Mouse (Mus musculus) ES-Bruce4 (cell line): ENCODE data around the gene Sppl2a. TPM values are rescaled to one million over a fixed set of nuclear protein-coding genes. Genes with fewer than 3 reads are reported as not detected.

Experiments used
- H3K27ac ChIP-seq: 2 replicates; pipeline ENCODE4 v1.5.1; 2012; ENCODE audit warnings: low read length, inconsistent platforms; ENCODE audit not compliant: insufficient read depth
- H3K27me3 ChIP-seq: 2 replicates; pipeline ENCODE4 v1.6.1; 2012; ENCODE audit warnings: mild to moderate bottlenecking, low read length, inconsistent platforms; ENCODE audit not compliant: control insufficient read depth, poor library complexity, insufficient read depth, severe bottlenecking
- H3K36me3 ChIP-seq: 2 replicates; pipeline ENCODE4 v1.6.1; 2012; ENCODE audit warnings: inconsistent platforms, mild to moderate bottlenecking, low read length, moderate library complexity; ENCODE audit not compliant: control insufficient read depth, poor library complexity, insufficient read depth, severe bottlenecking
- H3K4me1 ChIP-seq: one replicate; pipeline ENCODE4 v1.8.1; 2011; ENCODE audit warnings: low read length; ENCODE audit not compliant: control insufficient read depth, insufficient read depth
- H3K4me3 ChIP-seq: 2 replicates; pipeline ENCODE4 v1.5.1; 2011; ENCODE audit warnings: low read depth, mild to moderate bottlenecking, low read length
- H3K9ac ChIP-seq: 2 replicates; pipeline ENCODE4 v1.6.1; 2012; ENCODE audit warnings: low read depth, mild to moderate bottlenecking, inconsistent platforms; ENCODE audit not compliant: poor library complexity, severe bottlenecking
- H3K9me3 ChIP-seq: replicated peaks from 2 replicates; pipeline ENCODE4 v1.6.1; 2012; ENCODE audit warnings: mild to moderate bottlenecking, low read length, inconsistent platforms; ENCODE audit not compliant: control insufficient read depth, poor library complexity, insufficient read depth, severe bottlenecking
- CTCF ChIP-seq: IDR thresholded peaks from one replicate; pipeline ENCODE4 v1.8.1; 2011; ENCODE audit warnings: low read depth, low read length
- EP300 ChIP-seq: IDR thresholded peaks from 2 replicates; pipeline ENCODE4 v1.6.1; 2011; ENCODE audit warnings: low read depth, low read length; ENCODE audit not compliant: insufficient read depth
- POLR2A ChIP-seq: IDR thresholded peaks from one replicate; pipeline ENCODE4 v1.8.1; 2011; ENCODE audit warnings: low read length; ENCODE audit not compliant: insufficient read depth
- polyA plus RNA-seq: library from polyadenylated mRNA; stranded (reverse); fragments of >200 nt; gene quantifications from 2 replicates; pipeline ENCODE4 v1.2.4, GENCODE M21; 2011; ENCODE audit warnings: low read depth; ENCODE audit not compliant: missing spikeins, insufficient read depth, insufficient read length

Sppl2a gene
- polyA plus RNA-seq, 1 experiment: 18.9 TPM

- TF ChIP-seq EP300 (no peak), POLR2A (no peak), CTCF (no peak)
- Histone ChIP-seq H3K36me3 (no peaks in the 10 kb centered on the region; the same call in 1 of the 2 replicates), H3K9ac (no peak overlapping the region), H3K27ac (no peak overlapping the region), H3K4me1 (no peaks in the 10 kb centered on the region), H3K4me3 (no peak overlapping the region), H3K27me3 (no peaks in the 10 kb centered on the region), H3K9me3 (no peaks in the 10 kb centered on the region)
These were observed 16.8 kb downstream of the Sppl2a start for GRCm38 (mm10) chr2:126916236-126916635.

DNA sequence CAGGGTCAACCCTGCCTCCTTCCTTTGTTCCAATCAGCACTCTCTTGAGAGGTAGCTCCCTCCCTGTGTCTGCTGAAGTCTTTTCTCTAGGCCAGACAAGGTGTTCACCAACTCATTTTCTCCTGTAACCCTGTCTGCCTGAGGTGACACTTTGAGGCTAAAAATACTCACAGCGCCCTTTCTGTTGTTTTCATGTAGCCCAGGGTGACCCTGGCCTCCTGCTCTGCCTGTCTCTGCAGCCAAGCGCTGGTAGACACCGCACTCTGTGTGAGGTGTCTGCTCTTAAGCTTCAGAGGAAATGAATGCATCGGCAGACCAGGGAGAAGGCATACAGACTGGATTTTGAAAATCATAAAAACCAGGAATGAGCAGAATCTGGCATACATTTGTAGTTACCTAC lies 18.9 kb downstream of the Sppl2a start:
- H3K27me3 ChIP-seq: no peaks in the 10 kb centered on the region
- H3K27ac ChIP-seq: no peak overlapping the region
- H3K4me3 ChIP-seq: no peak overlapping the region
- TF ChIP-seq EP300 (no peak), POLR2A (no peak), CTCF (no peak)
- H3K4me1 ChIP-seq: no peaks in the 10 kb centered on the region
- no peaks in the 10 kb centered on the region; the same call in 1 of the 2 replicates for H3K36me3 ChIP-seq
- H3K9me3 ChIP-seq: no peaks in the 10 kb centered on the region
- H3K9ac ChIP-seq: no peak overlapping the region

- H3K9ac ChIP-seq: no peak overlapping the region
- TF ChIP-seq CTCF (no peak), POLR2A (no peak), EP300 (no peak)
- H3K9me3 ChIP-seq: no peaks in the 10 kb centered on the region
- no peak overlapping the region for H3K27ac ChIP-seq
- no peak overlapping the region for H3K4me3 ChIP-seq
- H3K27me3 ChIP-seq: no peaks in the 10 kb centered on the region
- no peaks in the 10 kb centered on the region for H3K36me3 ChIP-seq
- no peaks in the 10 kb centered on the region for H3K4me1 ChIP-seq
These were observed 28.9 kb downstream of the Sppl2a start for GRCm38 (mm10) chr2:126904162-126904561.

- Histone ChIP-seq H3K9ac (no peak overlapping the region), H3K27ac (no peak overlapping the region), H3K4me1 (no peaks in the 10 kb centered on the region), H3K27me3 (no peaks in the 10 kb centered on the region), H3K36me3 (no peaks in the 10 kb centered on the region), H3K4me3 (no peak overlapping the region), H3K9me3 (no peaks in the 10 kb centered on the region)
- TF ChIP-seq POLR2A (no peak), CTCF (no peak), EP300 (no peak)
These were observed 35.5 kb downstream of the Sppl2a start for GRCm38 (mm10) chr2:126897511-126897910.

DNA sequence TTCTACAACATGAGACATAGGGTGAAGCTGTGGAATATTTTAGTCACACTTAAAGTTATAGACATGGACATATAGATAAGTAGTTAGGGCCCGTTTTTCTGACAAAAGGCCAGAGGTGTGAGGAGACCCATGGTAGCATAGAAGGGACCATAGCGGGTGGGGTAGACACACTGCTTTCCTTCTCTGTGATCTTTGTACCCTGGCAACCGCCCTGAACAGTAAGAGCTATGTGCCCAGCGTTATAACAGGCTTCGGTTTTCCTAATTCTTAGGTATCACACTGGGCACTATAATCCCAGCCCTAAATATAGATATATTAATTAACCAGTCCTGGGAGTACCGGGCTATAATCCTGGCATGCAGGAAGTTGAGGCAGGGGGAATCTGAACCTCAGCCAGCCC lies 36.1 kb downstream of the Sppl2a start:
- H3K36me3 ChIP-seq: no peaks in the 10 kb centered on the region
- TF ChIP-seq EP300 (no peak), CTCF (no peak), POLR2A (no peak)
- no peaks in the 10 kb centered on the region for H3K4me1 ChIP-seq
- no peaks in the 10 kb centered on the region for H3K27me3 ChIP-seq
- H3K9ac ChIP-seq: no peak overlapping the region
- H3K9me3 ChIP-seq: no peaks in the 10 kb centered on the region
- no peak overlapping the region for H3K4me3 ChIP-seq
- no peak overlapping the region for H3K27ac ChIP-seq

GRCm38 (mm10) chr2:126894245-126894644 lies 38.8 kb downstream of the Sppl2a start:
- Histone ChIP-seq H3K9me3 (no peaks in the 10 kb centered on the region), H3K4me1 (no peaks in the 10 kb centered on the region), H3K27me3 (no peaks in the 10 kb centered on the region), H3K36me3 (no peaks in the 10 kb centered on the region), H3K9ac (no peak overlapping the region), H3K4me3 (no peak overlapping the region), H3K27ac (no peak overlapping the region)
- TF ChIP-seq CTCF (no peak), EP300 (no peak), POLR2A (no peak)
